Mouse (Mus musculus) fat pad, adult 2 months (tissue): ENCODE data around the gene Cdkl5.

Source experiments
- DNase-seq: peaks from one replicate; pipeline ENCODE4 v3.0.0-alpha.2; 2011; ENCODE audit warnings: low read depth, low spot score; ENCODE audit errors: extremely low read depth

Gene Cdkl5

DNA sequence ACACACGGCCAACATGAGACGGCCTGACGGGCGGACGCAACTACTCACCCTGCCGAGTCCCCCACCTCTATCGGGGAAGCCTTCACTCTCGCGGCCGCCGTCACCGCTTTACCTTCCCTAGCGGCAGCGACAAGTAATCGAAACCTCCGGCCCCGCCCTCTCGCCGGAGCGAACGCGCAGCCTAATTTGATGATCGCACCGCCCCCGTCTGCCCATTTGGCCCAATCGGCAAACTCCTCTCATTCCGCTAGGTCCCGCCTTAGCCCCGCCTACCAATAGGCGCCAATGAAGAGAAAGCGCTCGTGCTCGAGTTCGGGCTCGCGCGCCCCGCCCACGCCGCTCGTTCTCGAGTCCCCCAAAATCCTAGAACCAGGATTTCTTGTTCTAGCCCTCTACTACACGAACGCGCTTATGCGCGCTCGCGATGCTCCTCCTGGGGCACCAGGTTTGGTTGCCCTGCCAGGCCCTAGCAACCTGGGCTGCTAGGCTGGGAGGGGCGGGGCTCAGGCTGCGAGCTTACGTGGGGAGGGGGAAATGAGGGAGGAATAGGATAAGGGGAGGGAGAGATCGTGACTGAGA lies at the start of gene Cdkl5:
Gene Cdkl5, minus strand, starts transcription at position 162 of the 579 bp plus-strand sequence.
- no peak for DNase-seq

DNA sequence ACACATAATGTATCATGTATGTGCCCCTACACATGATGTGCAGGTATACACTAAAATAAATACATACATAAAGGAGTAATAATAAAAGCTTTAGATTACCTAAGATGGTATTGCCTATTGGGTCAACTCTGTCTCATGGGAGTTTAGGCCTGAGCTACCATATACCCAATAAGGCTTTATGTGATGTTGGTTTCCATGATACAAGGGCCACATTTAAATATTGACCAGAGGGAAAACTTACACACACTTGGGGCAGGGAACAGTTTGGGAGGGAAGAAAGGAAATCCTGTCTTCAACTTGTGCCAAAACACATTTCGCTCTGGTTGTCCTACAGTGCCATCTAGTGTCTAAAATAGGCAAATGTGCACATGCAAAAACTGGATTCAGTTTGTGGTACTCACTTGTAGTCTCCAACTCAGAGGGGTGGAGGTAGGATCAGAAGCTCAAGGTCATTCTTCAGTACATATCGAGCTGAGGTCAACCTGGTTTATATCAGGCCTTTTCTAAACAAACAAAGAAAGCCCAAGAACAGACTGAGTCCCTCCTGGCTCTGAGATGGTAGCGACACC lies 38.8 kb upstream of the Cdkl5 start:
- no peak for DNase-seq

DNA sequence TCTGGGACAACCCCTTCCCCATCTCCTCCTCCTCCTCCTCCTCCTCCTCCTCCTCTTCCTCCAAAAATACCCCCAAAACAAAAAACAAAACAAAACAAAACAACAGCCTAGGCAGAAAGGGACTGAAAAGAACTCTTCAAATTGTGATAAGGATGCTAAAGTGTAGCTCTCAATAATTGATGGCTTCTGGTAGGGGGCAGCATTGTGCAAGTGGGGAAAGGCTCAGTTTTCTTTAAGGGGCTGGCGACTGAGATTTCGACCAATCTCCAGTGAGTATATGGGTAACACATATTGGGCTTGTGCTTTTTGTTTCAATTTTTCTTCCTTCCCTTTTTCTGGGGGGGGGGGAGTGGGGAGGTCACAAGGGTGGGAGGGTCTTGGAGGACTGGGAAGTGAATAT lies 37.9 kb upstream of the Cdkl5 start:
- no peak for DNase-seq

DNA sequence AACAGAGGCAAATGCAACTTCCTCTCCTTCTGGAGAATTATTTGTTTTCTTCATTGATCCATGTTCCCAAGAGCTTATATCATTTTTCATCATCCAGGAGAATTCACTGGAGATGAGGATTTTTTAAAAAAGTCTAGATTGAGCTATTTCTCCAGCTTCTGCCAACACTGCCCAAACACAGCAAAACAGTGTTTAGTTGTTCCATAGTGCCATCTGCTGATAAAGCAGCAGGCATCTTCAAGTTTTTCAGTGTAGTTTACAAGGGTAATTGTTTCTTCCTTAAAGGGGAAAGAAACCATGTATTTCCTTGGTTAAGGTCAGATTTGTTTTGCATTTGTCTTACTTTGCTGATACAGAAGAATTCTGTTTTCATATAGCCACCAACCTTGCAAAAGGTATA lies 35.7 kb upstream of the Cdkl5 start:
- DNase-seq, result no peak

DNA sequence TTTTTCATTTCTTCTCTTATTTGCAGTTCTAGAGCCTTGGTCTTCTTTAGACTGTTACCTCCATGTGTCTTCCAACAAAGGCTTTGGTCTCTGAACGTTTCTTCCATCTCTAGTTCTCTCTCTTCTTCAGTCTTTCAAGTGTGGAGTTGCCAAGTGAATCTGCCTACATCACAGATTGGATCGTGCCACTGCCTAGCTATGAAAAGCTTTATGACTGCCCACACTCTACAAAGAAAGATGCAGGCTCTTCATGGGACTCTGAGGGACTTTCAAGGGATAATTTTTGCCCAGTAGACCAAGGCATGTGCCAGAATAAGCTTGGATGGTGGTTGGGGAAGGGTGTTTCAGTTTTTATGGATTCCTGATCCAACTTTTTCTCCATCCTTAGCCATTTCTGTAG lies 30.0 kb upstream of the Cdkl5 start:
- no peak for DNase-seq

DNA sequence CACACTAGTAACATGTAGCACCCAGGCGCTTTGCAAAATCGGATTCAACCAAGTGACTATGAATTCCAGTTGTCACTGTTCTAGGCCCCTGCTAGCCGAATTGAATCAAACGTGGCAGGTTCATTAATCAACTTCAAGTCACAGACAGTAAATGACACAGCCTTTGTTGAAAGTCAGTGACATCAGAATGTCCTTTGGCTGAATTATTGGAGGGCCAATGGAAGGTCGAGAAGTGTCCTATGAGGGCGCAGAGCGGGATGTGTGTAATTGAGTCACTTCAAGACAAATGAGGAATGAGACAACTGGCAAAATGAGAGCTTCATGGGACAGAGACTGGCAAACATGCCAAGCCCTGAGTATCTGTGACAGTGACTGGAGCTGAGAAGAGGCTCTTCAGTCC lies 27.0 kb upstream of the Cdkl5 start:
- DNase-seq, result no peak

DNA sequence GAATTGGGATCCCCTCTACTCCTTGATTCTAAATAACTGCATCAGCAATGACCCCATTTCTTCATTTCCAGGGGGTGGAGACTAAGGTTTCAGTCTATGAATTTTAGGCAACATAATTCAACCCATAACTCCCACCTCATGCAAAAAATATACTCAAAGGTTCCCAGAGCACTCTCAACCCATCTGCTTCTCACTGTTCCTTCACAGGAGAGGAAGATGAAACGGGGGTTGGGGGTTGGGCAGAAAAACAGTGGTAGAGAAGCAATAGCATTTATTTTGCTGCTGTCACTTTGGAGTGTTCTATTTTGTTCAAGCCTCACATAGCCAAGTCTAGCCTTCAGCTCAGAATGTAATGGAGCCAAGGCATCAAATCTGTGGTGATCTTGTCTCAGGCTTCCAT lies 23.7 kb upstream of the Cdkl5 start:
- no peak for DNase-seq

DNA sequence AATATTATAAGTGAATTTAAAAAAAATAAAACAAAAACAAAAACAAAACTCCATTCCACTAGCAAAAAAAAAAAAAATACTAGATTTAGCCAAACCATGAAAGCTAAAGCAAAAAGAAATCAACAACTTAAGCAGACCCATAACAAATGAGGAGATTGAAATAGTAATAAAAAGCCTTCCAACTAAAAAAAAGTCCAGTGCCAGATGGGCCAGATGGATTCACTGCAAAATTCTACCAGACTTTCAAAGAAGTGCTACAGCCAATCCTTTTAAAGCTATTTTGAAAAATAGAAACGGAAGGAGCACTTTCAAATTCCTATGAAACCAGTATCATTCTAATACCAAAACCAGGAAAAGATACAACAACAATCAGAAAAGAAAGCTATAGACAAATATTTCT lies 11.8 kb upstream of the Cdkl5 start:
- DNase-seq, result no peak

DNA sequence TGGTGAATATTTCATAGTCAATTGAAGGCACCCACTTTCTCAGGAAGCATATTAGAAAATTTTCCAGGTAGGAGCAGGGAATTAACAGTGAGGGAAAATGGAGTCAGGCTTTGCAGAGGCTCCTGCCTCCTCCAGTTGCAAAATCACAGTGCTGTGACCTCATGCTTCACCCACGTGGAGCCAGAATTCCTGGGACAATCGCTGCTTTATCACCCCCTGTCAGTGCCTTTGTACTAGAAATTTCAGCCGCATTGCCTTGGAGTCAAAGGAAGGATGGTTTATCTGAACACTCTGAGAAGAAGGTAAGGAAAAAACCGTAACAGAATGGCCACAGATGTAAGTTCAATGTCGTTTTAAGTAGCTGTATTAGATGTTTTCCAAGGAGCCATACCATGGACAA lies 1.5 kb upstream of the Cdkl5 start:
- no peak for DNase-seq

DNA sequence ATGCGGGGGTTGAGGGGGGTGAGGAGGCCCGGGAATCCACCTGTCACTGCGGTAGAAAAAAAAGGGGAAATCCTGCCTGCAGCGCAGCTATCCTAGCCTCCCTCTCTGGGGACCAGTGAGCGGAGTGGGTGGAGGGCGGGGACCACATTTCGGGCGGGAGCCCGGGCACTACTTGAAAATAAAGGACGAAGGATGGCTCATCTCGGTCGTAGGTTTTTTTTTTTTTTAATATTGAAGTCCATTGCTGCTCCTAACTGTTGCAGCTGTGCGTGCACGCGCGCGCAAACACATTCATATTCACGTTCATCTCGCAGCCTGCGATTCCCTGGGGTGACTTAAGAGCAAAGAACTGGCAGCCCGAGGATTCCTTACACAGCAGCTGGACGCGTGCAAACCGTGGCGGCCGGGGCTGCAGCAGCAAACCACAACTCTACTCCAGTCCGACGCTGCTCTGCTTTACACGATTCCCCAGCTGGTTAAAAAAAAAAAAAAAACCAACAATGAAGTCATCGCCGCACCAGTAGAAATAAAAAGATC lies 695 bp upstream of the Cdkl5 start:
- no peak for DNase-seq

DNA sequence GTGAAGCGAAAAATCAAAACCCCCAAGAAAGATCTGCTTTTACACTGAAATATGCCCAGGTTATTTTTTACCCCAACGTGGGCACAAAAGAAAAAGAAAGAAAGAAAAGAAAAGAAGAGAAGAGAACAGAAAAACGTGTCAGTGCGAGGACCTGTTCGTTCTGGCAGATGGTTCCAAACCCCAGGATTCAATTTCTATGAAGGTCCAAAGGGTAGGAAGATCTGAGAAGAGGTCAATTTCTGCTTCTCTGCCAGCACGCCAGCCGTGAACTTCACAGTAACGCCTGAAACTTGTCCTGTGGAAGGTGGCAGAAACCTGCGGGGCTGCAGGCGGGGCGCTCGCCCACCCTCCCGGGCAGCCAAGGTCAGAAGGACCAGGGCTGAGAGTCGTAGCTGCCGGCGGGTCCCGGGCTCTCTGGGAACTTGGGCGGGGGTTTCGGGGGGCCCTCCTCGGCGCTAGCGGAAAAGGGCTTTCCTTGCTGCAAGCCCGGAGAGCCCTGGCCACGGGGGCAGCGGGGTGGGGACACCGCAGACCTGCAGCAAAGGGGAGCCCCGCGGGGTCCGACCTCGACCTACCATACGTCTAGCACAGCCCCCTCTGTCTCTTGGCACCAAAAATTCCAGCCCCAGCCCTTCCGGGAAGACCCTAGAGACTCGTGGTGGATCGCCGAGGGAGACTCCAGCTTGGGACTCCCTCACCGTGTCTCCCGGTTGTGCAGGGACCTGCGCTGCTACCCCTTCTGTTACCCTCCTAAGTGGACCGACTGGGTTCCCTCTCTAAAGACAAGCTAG lies 560 bp downstream of the Cdkl5 start:
- no peak for DNase-seq

DNA sequence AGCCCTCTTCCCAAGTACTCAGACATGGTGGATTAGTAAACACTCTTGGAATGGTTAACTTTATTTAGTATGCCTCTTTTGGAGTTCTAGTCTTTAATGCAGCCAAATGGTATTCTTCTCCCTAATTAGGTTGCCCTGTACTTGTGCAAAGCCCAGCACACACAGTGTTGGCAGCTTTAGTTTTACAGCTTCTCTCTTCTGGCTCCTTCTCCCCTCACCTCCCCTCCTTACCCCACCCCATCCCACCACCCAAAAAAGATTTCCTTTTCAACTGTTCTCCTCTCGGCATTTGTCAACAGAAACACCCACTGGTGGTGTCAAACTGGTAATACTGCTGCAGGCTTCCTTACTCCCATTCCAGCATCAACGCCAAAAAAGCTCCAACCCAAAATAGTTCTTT lies 1.8 kb downstream of the Cdkl5 start:
- DNase-seq, result no peak

DNA sequence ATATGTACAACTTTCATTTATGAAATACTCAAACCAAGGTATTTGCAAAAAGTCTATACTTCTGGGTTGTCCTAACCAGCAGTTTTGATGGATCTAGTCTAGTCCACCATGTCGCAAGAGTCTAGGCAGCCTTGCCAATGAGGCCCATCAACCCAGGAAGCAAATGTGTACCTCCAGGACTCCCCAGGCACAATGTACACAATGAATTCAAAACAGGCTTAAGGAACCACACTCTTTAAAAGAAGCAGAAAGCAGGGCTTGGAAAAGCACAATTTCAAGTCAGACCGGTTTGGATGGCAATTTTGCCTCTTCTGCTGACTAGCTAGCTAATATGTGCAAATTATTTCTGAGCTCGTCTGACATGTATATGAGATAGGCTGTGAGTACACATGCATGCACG lies 4.2 kb downstream of the Cdkl5 start:
- DNase-seq, result peak; percentile 57

DNA sequence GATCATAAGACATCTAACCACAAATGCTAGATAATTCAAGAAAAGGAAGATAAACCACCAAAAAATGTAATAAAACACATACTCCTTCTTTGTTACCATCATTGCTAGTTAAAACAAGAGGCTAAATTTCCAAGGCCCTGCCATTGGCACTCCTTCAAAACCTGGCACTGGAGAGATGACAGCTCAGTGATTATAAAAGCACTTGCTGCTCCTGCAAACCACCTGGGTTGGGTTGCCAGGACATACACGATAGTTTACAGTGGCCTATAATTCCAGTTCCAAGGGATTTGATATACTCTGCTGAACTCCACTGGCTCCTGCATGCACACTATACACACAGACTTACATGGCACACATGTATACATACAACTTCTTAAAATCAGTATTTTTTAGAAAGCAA lies 16.6 kb downstream of the Cdkl5 start:
- no peak for DNase-seq

DNA sequence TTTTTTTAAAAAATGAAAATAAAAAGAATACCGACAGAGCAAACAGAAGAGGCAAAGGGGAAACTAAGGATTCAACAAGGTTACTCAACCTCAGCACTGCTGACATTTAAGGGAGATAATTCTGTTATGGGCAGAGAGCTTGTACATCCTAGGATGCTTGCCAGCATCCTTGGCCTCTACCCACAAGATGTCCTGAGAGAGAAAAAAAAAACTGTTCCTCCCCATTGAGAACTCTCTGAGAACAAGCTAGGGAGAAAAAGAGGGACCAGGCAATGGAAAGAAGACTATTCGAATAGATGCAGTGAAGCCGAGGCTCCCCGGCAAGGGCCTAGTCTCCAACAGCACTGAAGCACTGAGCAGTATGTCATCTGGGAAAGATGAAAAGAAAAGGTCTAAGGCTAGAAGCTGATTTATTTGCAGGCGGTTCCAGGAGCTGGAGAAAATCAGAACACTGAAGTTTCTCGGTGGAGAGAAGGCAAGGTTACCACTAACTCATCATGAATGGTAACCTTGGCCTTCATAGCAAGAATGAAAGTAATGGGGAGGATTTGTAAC lies 22.4 kb downstream of the Cdkl5 start:
- DNase-seq, result no peak

DNA sequence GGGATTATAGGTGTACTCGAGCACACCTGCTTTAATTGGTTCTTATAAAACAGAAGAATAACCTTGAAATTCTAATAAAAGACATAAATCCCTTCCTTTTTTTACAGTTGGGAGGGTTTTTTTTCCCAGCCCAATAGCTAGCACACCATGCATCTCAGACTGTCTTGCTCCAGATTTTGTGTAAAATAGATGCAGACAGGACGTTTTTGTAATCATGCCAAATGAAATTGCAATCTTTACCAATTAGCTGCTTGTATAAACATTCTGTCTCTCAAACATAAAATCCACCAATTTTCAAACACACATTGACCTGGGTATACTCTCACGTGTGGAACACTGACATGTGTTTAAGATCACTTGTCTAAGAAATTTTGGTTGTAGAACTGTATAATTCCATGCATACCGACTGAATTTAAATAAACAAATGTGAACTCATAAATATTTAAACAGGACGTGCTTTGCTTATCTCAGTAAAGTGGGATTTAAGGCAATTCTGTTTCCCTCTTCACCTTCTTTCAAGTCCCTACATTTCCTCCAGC lies 35.8 kb downstream of the Cdkl5 start:
- no peak for DNase-seq

DNA sequence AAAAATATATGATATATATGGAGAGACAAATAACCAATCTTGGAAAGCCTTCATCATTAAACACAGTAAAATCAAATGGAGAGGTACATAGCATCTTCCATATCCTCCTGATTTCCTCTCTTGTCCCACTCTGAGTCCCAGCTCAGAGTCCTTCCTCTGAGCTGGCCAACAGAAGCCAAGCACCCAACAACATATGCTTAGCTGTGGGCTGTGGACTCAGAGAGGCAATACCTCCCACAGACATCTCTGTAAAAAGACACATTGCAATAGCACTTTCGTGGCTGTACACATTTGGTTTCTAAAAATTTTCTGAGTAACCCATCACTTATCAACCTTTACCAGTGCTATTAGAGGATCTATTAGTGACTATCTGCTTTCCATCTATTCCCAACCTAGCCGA lies 44.9 kb downstream of the Cdkl5 start:
- no peak for DNase-seq

DNA sequence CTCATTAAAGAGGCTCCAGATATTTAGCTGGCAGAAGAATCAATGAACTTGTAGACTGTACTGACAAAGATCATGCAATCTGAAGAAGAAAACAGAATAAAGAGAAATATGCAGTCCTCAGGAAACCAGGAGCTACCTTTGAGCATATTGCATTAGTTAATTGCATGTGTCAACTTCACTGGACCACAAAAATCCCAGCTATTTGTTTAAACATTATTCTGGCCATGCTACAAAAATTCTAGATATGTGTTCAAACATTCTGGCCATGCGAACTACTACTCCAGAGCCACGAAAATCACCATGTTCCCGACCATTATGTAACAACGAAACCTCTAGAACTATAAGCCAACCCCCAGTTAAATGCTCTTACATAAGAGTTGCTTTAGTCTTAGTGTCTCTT lies 49.8 kb downstream of the Cdkl5 start:
- DNase-seq, result no peak

DNA sequence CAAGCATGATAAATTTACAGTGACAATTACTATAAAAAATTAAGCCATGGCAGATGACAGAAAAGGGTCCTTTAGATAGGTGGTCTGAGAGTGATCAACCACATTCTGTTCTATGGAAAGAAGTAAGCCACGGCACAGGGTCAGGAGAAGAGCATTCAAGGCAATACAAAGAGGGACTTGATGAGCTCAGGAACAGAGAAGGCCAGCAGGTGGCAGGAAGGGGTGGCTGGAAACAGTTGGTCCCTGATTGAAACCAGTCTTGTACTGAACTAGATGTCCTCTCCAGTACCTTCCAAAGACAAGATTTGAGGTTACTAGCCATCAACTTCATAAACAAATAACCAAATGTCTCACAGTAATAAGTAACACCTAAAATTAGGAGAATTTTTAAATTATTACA lies 59.0 kb downstream of the Cdkl5 start:
- no peak for DNase-seq

DNA sequence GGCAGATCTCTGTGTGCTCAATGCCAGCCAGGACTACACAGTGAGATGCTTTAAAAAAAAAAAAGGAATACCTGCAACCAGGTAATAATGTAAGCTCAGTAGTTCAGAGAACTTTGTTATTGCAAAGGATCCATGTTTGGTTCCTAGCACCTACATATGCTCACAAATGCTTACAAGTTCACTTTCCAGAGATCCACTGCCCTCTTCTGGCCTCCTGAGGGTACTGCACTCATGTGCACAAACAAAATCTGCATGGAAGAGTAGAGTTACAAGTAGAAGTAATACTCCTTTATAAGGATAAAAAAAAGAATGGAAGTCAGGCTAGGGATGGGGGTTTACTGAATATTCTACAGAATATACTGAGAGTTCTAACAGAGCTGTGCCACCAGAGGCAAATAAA lies 63.8 kb downstream of the Cdkl5 start:
- no peak for DNase-seq

DNA sequence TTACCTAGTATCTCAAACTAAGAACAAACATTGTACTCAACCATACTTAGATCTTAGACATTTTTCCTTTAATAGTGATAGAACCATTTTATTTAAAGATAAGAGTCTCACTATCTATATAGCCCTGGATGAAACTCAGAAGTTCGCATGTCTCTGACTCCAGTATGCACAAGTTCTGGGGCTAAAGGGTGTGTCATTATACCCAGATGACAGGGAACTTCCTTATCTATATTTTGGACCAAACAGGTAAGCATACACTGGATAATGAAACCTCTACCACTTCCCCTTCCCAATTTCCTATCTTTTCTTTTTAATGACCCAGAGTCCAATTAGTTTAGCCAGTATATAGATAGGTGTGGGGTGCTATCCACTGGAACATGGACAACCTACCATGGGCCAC lies 65.6 kb downstream of the Cdkl5 start:
- no peak for DNase-seq
